Mouse (Mus musculus) urinary bladder, postnatal 14 days (tissue): ENCODE measurements around the gene Kcnip1.

Experiments used
- DNase-seq: peaks from one replicate; pipeline ENCODE4 v3.0.0; 2021; ENCODE audit warnings: low spot score

The Kcnip1 gene

GRCm38 (mm10) chr11:33752431-33752873, 240.5 kb downstream of the Kcnip1 start:
- no peak for DNase-seq

- DNase-seq, result no peak
Measured at GRCm38 (mm10) chr11:33751503-33751902, 241.4 kb downstream of the Kcnip1 start.

GRCm38 (mm10) chr11:33749979-33750378, 243.0 kb downstream of the Kcnip1 start:
- no peak for DNase-seq

GRCm38 (mm10) chr11:33749408-33749807, 243.5 kb downstream of the Kcnip1 start:
- no peak for DNase-seq

- no peak for DNase-seq
Measured at GRCm38 (mm10) chr11:33748754-33749153, 244.2 kb downstream of the Kcnip1 start.

- no peak for DNase-seq
Measured at GRCm38 (mm10) chr11:33747402-33747955, 245.5 kb downstream of the Kcnip1 start.

GRCm38 (mm10) chr11:33746402-33746801, 246.6 kb downstream of the Kcnip1 start:
- DNase-seq, result no peak

GRCm38 (mm10) chr11:33745821-33746329, 247.1 kb downstream of the Kcnip1 start:
- DNase-seq, result no peak

- peak; percentile 32 for DNase-seq
Measured at GRCm38 (mm10) chr11:33744429-33744828, 248.5 kb downstream of the Kcnip1 start.

GRCm38 (mm10) chr11:33740187-33740586, 252.8 kb downstream of the Kcnip1 start:
- DNase-seq, result no peak

GRCm38 (mm10) chr11:33736426-33736825, 256.5 kb downstream of the Kcnip1 start:
- DNase-seq, result no peak

- DNase-seq, result peak; percentile 57
Measured at GRCm38 (mm10) chr11:33733269-33733668, 259.7 kb downstream of the Kcnip1 start.

GRCm38 (mm10) chr11:33732358-33732757, 260.6 kb downstream of the Kcnip1 start:
- no peak for DNase-seq

GRCm38 (mm10) chr11:33721297-33721696, 271.7 kb downstream of the Kcnip1 start:
- DNase-seq, result peak; percentile 64

- DNase-seq, result no peak
Measured at GRCm38 (mm10) chr11:33706777-33707176, 286.2 kb downstream of the Kcnip1 start.

GRCm38 (mm10) chr11:33701958-33702459, 290.9 kb downstream of the Kcnip1 start:
- DNase-seq, result no peak

GRCm38 (mm10) chr11:33701236-33701957, 291.6 kb downstream of the Kcnip1 start:
- no peak for DNase-seq

GRCm38 (mm10) chr11:33700725-33701124, 292.2 kb downstream of the Kcnip1 start:
- DNase-seq, result no peak

- no peak for DNase-seq
Measured at GRCm38 (mm10) chr11:33690181-33690580, 302.8 kb downstream of the Kcnip1 start.

- DNase-seq, result no peak
Measured at GRCm38 (mm10) chr11:33685904-33686303, 307.0 kb downstream of the Kcnip1 start.

GRCm38 (mm10) chr11:33680151-33680550, 312.8 kb downstream of the Kcnip1 start:
- peak; percentile 40 for DNase-seq

GRCm38 (mm10) chr11:33670105-33670965, 322.6 kb downstream of the Kcnip1 start:
- no peak for DNase-seq
